Mouse (Mus musculus) embryonic facial prominence, embryonic 10.5 days (tissue): ENCODE results near the gene Phospho2. TPM values are rescaled to one million over a fixed set of nuclear protein-coding genes. Genes with fewer than 3 reads are reported as not detected.

Source experiments
- DNase-seq: peaks from one replicate; pipeline ENCODE4 v3.0.0-alpha.2; 2017; ENCODE audit warnings: low spot score
- H3K27ac ChIP-seq: fragments of 300-500 bp; sonication (generic); replicated peaks from 2 replicates; pipeline ENCODE4 v1.5.1; 2016; ENCODE audit warnings: mild to moderate bottlenecking
- H3K27me3 ChIP-seq: fragments of 300-500 bp; sonication (generic); replicated peaks from 2 replicates; pipeline ENCODE4 v1.6.1; 2016; ENCODE audit warnings: low read depth, mild to moderate bottlenecking; ENCODE audit not compliant: poor library complexity, severe bottlenecking
- H3K36me3 ChIP-seq: fragments of 300-500 bp; sonication (generic); replicated peaks from 2 replicates; pipeline ENCODE4 v1.6.1; 2016; ENCODE audit warnings: mild to moderate bottlenecking, moderate library complexity
- H3K4me1 ChIP-seq: fragments of 300-500 bp; sonication (generic); 2 replicates; pipeline ENCODE4 v1.6.1; 2016
- H3K4me3 ChIP-seq: fragments of 300-500 bp; sonication (generic); 2 replicates; pipeline ENCODE4 v1.5.1; 2016; ENCODE audit warnings: mild to moderate bottlenecking, moderate library complexity
- H3K9me3 ChIP-seq: fragments of 300-500 bp; sonication (generic); 2 replicates; pipeline ENCODE4 v1.6.1; 2016; ENCODE audit warnings: mild to moderate bottlenecking
- WGBS: fragments of 180-500 bp; shearing (Covaris S2); methylation state at CpG from one replicate; pipeline ENCODE4 v1.1.7; 2016; 5-methylcytosine and 5-hydroxymethylcytosine counted together
- polyA plus RNA-seq: library from polyadenylated mRNA; unstranded; fragments of >200 nt; fragmentation: Nextera tagmentation; extraction: Ambion mirVana; gene quantifications from 2 replicates; pipeline ENCODE4 v1.2.1, GENCODE M21; 2016

Phospho2 gene
- polyA plus RNA-seq, 1 experiment from 2014 or later: 26.1 TPM

DNA sequence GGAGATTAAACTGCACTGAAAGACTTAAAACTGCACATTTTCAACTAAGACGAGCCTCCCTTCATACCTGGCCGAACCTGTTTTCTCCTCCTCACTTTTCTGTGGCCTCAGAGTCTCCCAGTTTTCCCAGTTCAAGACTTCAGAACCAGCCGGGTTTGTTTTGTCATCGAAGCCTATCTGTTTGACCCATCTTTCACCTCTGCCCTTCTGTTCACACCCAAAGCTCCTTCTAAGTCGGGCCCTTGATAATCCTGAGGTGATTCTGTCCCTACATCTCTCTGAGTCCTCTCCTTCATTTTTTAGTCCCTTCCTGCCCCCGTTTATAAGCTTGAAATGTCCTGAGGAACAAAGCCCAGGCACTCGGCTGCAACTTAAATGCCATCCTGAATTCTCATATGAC lies 38.6 kb downstream of the Phospho2 start:
- H3K27ac ChIP-seq: peak overlapping the region; percentile 3; the same call in 1 of the 2 replicates
- H3K9me3 ChIP-seq: no peaks in the 10 kb centered on the region
- DNase-seq: no peak
- H3K4me3 ChIP-seq: no peak overlapping the region
- H3K4me1 ChIP-seq: peaks cover 21% of the 10 kb centered on the region
- 53% methylated on average over 7 of the region's 7 CpGs for WGBS
- no peaks in the 10 kb centered on the region for H3K27me3 ChIP-seq
- peaks cover 69% of the 10 kb centered on the region for H3K36me3 ChIP-seq

- Histone ChIP-seq H3K9me3 (no peaks in the 10 kb centered on the region), H3K4me3 (no peak overlapping the region), H3K27ac (no peak overlapping the region), H3K4me1 (peaks cover 21% of the 10 kb centered on the region), H3K36me3 (peaks cover 79% of the 10 kb centered on the region), H3K27me3 (no peaks in the 10 kb centered on the region)
- DNase-seq: no peak
- WGBS: 90% methylated on average over 2 of the region's 2 CpGs
Observed at GRCm38 (mm10) chr2:69829680-69830079, 40.3 kb downstream of the Phospho2 start.

GRCm38 (mm10) chr2:69830116-69830515 lies 40.7 kb downstream of the Phospho2 start:
- H3K27me3 ChIP-seq: no peaks in the 10 kb centered on the region
- no peak overlapping the region for H3K27ac ChIP-seq
- 91% methylated on average over 8 of the region's 8 CpGs for WGBS
- H3K4me1 ChIP-seq: peaks cover 21% of the 10 kb centered on the region
- H3K4me3 ChIP-seq: no peak overlapping the region
- no peak for DNase-seq
- peaks cover 78% of the 10 kb centered on the region for H3K36me3 ChIP-seq
- no peaks in the 10 kb centered on the region for H3K9me3 ChIP-seq

GRCm38 (mm10) chr2:69837244-69837967 lies 48.0 kb downstream of the Phospho2 start:
- 76% methylated on average over 7 of the region's 7 CpGs for WGBS
- Histone ChIP-seq H3K27me3 (no peaks in the 10 kb centered on the region), H3K36me3 (peaks cover 47% of the 10 kb centered on the region), H3K4me3 (no peak overlapping the region), H3K27ac (no peak overlapping the region), H3K4me1 (peaks cover 4% of the 10 kb centered on the region), H3K9me3 (no peaks in the 10 kb centered on the region)
- no peak for DNase-seq

DNA sequence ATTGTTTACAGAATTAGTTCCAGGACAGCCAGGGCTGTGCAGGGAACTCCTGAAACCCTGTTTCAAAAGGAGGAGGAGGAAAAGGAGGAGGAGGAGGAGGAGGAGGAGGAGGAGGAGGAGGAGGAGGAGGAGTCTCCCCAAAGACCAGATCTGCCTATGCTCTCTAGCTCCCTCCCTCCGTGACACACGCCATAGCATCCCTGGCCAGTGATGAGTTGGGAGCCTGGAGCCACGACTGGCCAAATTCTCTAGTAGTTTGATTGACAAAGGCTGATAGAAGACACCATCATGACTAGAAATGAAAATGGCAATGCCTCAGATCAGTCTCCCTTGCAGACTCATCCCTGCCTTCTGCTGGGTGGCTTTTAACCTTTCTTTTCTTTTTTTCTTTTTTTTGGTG lies 48.6 kb downstream of the Phospho2 start:
- Histone ChIP-seq H3K27ac (no peak overlapping the region), H3K4me3 (no peak overlapping the region), H3K27me3 (no peaks in the 10 kb centered on the region), H3K4me1 (peaks cover 4% of the 10 kb centered on the region), H3K36me3 (peaks cover 41% of the 10 kb centered on the region), H3K9me3 (no peaks in the 10 kb centered on the region)
- 37% methylated on average over 3 of the region's 3 CpGs for WGBS
- no peak for DNase-seq

- Histone ChIP-seq H3K4me1 (peaks cover 4% of the 10 kb centered on the region), H3K9me3 (no peaks in the 10 kb centered on the region), H3K27ac (no peak overlapping the region), H3K27me3 (no peaks in the 10 kb centered on the region), H3K4me3 (no peak overlapping the region), H3K36me3 (peaks cover 34% of the 10 kb centered on the region)
- no peak for DNase-seq
Observed at GRCm38 (mm10) chr2:69838707-69839106, 49.3 kb downstream of the Phospho2 start.

GRCm38 (mm10) chr2:69840261-69840660 lies 50.8 kb downstream of the Phospho2 start:
- Histone ChIP-seq H3K27ac (no peak overlapping the region), H3K4me1 (peaks cover 4% of the 10 kb centered on the region), H3K9me3 (no peaks in the 10 kb centered on the region), H3K36me3 (peaks cover 19% of the 10 kb centered on the region), H3K4me3 (no peak overlapping the region), H3K27me3 (no peaks in the 10 kb centered on the region)
- 33% methylated on average over 6 of the region's 6 CpGs for WGBS
- DNase-seq: no peak

- Histone ChIP-seq H3K27ac (no peak overlapping the region; the same call in 1 of the 2 replicates), H3K4me3 (no peak overlapping the region), H3K36me3 (no peaks in the 10 kb centered on the region), H3K27me3 (no peaks in the 10 kb centered on the region), H3K9me3 (no peaks in the 10 kb centered on the region), H3K4me1 (peaks cover 3% of the 10 kb centered on the region; the same call in 1 of the 2 replicates)
- no peak for DNase-seq
- 68% methylated on average over 6 of the region's 6 CpGs for WGBS
Observed at GRCm38 (mm10) chr2:69849215-69849614, 59.8 kb downstream of the Phospho2 start.

Other genes with a start within 250 kb of the Phospho2 start
- 1.5 and 1.6 TPM in 2 replicates for gene Lrp2, start 203.6 kb upstream of the Phospho2 start, polyA plus RNA-seq
- gene Bbs5, start 142.5 kb upstream of the Phospho2 start, polyA plus RNA-seq: 12.5 and 19.3 TPM in 2 replicates
- gene Klhl41, start 119.5 kb upstream of the Phospho2 start, polyA plus RNA-seq: 0.39 and 0.40 TPM in 2 replicates
- gene Fastkd1, start 76.1 kb upstream of the Phospho2 start, polyA plus RNA-seq: 14.4 and 16.3 TPM in 2 replicates
- 131 and 145 TPM in 2 replicates for gene Ppig, start 67.1 kb upstream of the Phospho2 start, polyA plus RNA-seq
- gene Ccdc173, start within 50 bp of the Phospho2 start, polyA plus RNA-seq: 2.4 TPM in 2 replicates
- 24.3 and 24.7 TPM in 2 replicates for gene Klhl23, start 32.3 kb downstream of the Phospho2 start, polyA plus RNA-seq
- 377 and 407 TPM in 2 replicates for gene Ssb, start 71.9 kb downstream of the Phospho2 start, polyA plus RNA-seq
- gene Mettl5, start 96.0 kb downstream of the Phospho2 start, polyA plus RNA-seq: 38.0 and 41.9 TPM in 2 replicates
- 13.9 and 14.6 TPM in 2 replicates for gene Ubr3, start 107.6 kb downstream of the Phospho2 start, polyA plus RNA-seq
- 0.04 and 0.08 TPM in 2 replicates for gene Myo3b, start 249.5 kb downstream of the Phospho2 start, polyA plus RNA-seq